Mouse (Mus musculus): ENCODE measurements at regions not wholly inside any gene's neighbourhood (a gene's known extent, or its start where the extent isn't known, plus 50 kb on each side); places are given as distances from the start of the nearest gene placed in this dataset.

DNA sequence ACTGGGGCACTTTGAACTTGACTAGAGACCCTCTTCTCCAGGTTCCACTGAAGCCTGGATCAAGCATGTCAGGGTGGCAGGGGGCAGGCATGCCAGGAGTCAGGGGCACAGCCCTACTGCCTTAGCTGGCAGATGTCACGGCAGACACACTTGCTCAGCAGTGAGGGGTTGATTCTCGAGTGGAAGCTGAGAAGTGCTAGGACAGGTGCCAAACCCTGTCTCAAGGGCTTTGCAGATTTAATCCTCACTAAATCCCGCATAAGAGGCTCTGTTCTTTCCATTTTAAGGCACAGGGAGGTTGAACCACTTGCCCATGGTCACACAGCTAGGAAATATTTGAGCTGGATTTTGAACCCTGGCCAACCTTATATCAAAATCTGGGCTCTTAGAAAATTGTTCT lies 223.5 kb upstream of the Mvb12b start:
- H3K36me3 ChIP-seq (ENCODE audit: control insufficient read depth, insufficient read depth): no peaks in the 10 kb centered on the region
- H3K79me3 ChIP-seq (ENCODE audit: low read depth): no peaks in the 10 kb centered on the region
- H3K27me3 ChIP-seq (ENCODE audit: control insufficient read depth, insufficient read depth, insufficient read length): peaks cover 32% of the 10 kb centered on the region
- no peak for TF ChIP-seq CEBPB (IDR thresholded peaks at IDR 0.05; ENCODE audit: low read depth)
- no peak for TF ChIP-seq MYOD1 (IDR thresholded peaks at IDR 0.05; ENCODE audit: control insufficient read depth, insufficient read length, low read depth)
- no peak for TF ChIP-seq FOSL1 (IDR thresholded peaks at IDR 0.05; ENCODE audit: insufficient read depth, low read length, poor library complexity, severe bottlenecking)
- no peak for TF ChIP-seq MAX (IDR thresholded peaks at IDR 0.05)
- TF ChIP-seq CTCF (IDR thresholded peaks at IDR 0.05; ENCODE audit: control insufficient read depth, insufficient read depth, insufficient read length): no peak
- TF ChIP-seq MYOG (IDR thresholded peaks at IDR 0.05; ENCODE audit: control insufficient read depth, extremely low read depth, insufficient read length): no peak
- TF ChIP-seq USF1 (IDR thresholded peaks at IDR 0.05; ENCODE audit: low read depth): no peak
- no peaks in the 10 kb centered on the region for H3K79me2 ChIP-seq (ENCODE audit: control insufficient read depth, insufficient read depth)
- no peak overlapping the region for H3ac ChIP-seq (ENCODE audit: control insufficient read depth, insufficient read length, low read depth)
- H3K4me3 ChIP-seq (ENCODE audit: insufficient read depth, poor library complexity, severe bottlenecking): no peak overlapping the region

DNA sequence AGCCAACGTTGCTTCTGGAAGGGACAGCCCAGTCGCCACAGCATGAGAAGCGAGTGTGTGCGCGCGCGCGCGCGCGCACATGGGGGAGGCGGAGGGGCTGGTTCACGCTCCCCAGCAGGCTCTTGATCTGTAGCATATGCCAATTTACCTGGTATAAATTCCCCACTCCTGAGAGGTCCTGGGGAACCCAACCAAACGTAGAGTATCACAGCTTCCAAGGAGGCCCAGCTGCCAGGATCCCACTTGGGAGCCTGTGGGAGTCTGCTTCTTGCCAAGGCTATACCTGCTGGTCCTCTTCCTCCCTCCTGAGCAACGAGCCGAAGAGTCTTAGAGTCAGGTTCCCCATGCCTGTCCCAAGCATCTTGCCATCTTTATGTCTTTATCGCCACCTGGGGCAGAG lies 222.8 kb upstream of the Mvb12b start:
- Histone ChIP-seq H3K79me3 (ENCODE audit: low read depth) (no peaks in the 10 kb centered on the region), H3K36me3 (ENCODE audit: control insufficient read depth, insufficient read depth) (no peaks in the 10 kb centered on the region), H3K27me3 (ENCODE audit: control insufficient read depth, insufficient read depth, insufficient read length) (peaks cover 34% of the 10 kb centered on the region), H3K79me2 (ENCODE audit: control insufficient read depth, insufficient read depth) (no peaks in the 10 kb centered on the region), H3ac (ENCODE audit: control insufficient read depth, insufficient read length, low read depth) (no peak overlapping the region), H3K4me3 (ENCODE audit: insufficient read depth, poor library complexity, severe bottlenecking) (no peak overlapping the region)
- TF ChIP-seq USF1 (IDR thresholded peaks at IDR 0.05; ENCODE audit: low read depth): no peak
- no peak for TF ChIP-seq CTCF (IDR thresholded peaks at IDR 0.05; ENCODE audit: control insufficient read depth, insufficient read depth, insufficient read length)
- TF ChIP-seq CEBPB (IDR thresholded peaks at IDR 0.05; ENCODE audit: low read depth): no peak

DNA sequence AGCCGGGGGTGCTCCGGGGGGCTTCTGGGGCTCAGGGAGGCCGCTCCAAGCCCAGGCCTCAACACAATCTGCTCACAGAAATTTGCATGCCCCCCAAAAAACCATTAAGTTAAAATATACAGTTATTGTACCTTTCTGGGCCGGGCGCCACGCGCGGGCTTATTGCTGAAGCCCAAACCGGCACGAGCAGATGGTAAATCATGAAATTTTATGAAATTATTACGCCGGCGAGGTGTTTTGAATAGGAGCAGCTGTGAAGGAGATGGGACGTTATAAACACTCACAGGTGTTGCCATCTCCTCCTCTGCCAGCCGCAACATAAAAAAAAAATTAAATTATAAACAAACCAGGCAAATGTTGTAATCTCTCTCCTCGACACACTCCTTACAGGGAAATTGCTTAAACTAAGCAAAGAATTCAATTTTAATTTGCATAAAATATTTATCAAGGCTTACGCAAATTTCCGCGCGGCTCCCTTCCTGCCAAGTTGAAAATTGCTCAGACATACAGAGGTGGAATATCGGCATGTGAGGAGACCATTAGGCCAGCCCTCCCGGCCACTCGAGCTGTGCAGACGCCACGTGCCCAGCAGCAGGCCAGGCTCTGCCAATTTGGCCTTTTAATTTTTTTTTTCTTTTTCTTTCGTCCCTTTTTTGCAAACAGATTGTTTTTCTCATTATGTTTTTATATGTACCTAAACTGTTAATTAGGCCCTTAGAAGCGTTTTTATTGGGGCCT lies 220.0 kb upstream of the Mvb12b start:
- Histone ChIP-seq H3K36me3 (ENCODE audit: control insufficient read depth, insufficient read depth) (no peaks in the 10 kb centered on the region), H3K79me2 (ENCODE audit: control insufficient read depth, insufficient read depth) (no peaks in the 10 kb centered on the region), H3K4me3 (ENCODE audit: insufficient read depth, poor library complexity, severe bottlenecking) (no peak overlapping the region), H3K27me3 (ENCODE audit: control insufficient read depth, insufficient read depth, insufficient read length) (peaks cover 45% of the 10 kb centered on the region), H3K79me3 (ENCODE audit: low read depth) (no peaks in the 10 kb centered on the region), H3ac (ENCODE audit: control insufficient read depth, insufficient read length, low read depth) (no peak overlapping the region)
- TF ChIP-seq USF1 (IDR thresholded peaks at IDR 0.05; ENCODE audit: low read depth): no peak

DNA sequence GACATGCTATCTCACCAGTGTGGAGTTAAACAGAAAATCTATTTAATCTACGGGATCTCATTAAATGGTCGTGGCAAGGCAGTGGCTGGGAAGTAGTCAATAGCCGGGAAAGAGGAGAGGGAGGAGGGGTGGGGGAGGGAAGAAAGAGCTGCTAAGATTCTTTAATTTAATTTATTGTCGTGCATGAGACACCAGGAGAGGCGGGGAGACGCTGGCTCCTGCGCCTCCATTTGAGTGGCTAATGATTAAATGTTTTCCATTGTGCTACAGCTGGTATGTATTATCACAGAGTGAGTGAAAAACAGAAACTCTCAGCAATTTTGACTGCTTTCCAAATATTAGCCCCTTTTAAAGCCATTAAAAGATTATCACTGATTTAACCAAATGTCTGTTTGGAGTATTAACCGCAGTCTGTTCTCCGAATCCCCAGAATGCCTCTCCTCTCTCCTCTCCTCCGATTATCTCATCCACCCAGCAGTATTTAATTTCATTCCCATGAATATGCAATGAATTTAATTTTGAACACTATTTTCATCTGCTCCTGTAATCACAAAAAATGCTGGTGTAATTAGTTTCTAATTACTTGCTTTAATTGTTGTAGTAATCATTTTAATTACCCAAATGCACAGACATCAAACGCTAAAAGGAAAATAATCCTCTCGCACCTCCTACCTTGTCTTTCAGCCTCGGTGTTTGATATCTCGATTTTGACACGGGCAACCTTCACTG lies 219.3 kb upstream of the Mvb12b start:
- Histone ChIP-seq H3K79me3 (ENCODE audit: low read depth) (no peaks in the 10 kb centered on the region), H3K36me3 (ENCODE audit: control insufficient read depth, insufficient read depth) (no peaks in the 10 kb centered on the region), H3K79me2 (ENCODE audit: control insufficient read depth, insufficient read depth) (no peaks in the 10 kb centered on the region), H3K4me3 (ENCODE audit: insufficient read depth, poor library complexity, severe bottlenecking) (no peak overlapping the region), H3K27me3 (ENCODE audit: control insufficient read depth, insufficient read depth, insufficient read length) (peaks cover 45% of the 10 kb centered on the region), H3ac (ENCODE audit: control insufficient read depth, insufficient read length, low read depth) (no peak overlapping the region)
- TF ChIP-seq USF1 (IDR thresholded peaks at IDR 0.05; ENCODE audit: low read depth): no peak
- TF ChIP-seq CEBPB (IDR thresholded peaks at IDR 0.05; ENCODE audit: low read depth): no peak
- TF ChIP-seq CTCF (IDR thresholded peaks at IDR 0.05; ENCODE audit: control insufficient read depth, insufficient read depth, insufficient read length): no peak
- TF ChIP-seq FOSL1 (IDR thresholded peaks at IDR 0.05; ENCODE audit: insufficient read depth, low read length, poor library complexity, severe bottlenecking): no peak
- no peak for TF ChIP-seq MAX (IDR thresholded peaks at IDR 0.05)
- TF ChIP-seq MYOG (IDR thresholded peaks at IDR 0.05; ENCODE audit: control insufficient read depth, extremely low read depth, insufficient read length): no peak
- TF ChIP-seq MYOD1 (IDR thresholded peaks at IDR 0.05; ENCODE audit: control insufficient read depth, insufficient read length, low read depth): no peak

DNA sequence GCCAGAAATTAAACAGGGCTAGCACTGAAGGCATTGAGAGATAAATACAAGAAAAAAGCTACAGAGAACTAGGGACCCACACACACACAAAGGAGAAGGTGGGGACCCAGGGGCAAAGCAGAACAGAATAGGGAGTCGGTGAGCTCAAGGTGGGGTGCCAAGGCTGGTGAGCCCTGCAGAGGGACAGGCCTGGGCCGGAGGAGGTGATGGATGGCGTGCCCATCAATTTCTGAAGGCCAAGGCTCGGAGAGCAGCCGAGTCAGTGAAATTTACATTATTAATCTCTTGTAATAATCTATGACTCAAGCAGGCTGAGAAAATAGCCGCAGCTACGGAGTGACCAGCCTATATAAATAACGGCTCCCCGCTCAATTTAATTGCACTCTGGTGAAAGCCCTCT lies 218.5 kb upstream of the Mvb12b start:
- Histone ChIP-seq H3K27me3 (ENCODE audit: control insufficient read depth, insufficient read depth, insufficient read length) (peaks cover 44% of the 10 kb centered on the region), H3K4me3 (ENCODE audit: insufficient read depth, poor library complexity, severe bottlenecking) (no peak overlapping the region)

More for the DNA sequence above, 218.5 kb upstream of the Mvb12b start:
- no peaks in the 10 kb centered on the region for H3K79me2 ChIP-seq (ENCODE audit: control insufficient read depth, insufficient read depth)
- H3ac ChIP-seq (ENCODE audit: control insufficient read depth, insufficient read length, low read depth): no peak overlapping the region
- no peaks in the 10 kb centered on the region for H3K79me3 ChIP-seq (ENCODE audit: low read depth)
- no peaks in the 10 kb centered on the region for H3K36me3 ChIP-seq (ENCODE audit: control insufficient read depth, insufficient read depth)
- TF ChIP-seq MYOD1 (IDR thresholded peaks at IDR 0.05; ENCODE audit: control insufficient read depth, insufficient read length, low read depth) (no peak), FOSL1 (IDR thresholded peaks at IDR 0.05; ENCODE audit: insufficient read depth, low read length, poor library complexity, severe bottlenecking) (no peak), MYOG (IDR thresholded peaks at IDR 0.05; ENCODE audit: control insufficient read depth, extremely low read depth, insufficient read length) (no peak)

Measured in C2C12 (cell line).